Mouse (Mus musculus): Measurements from ENCODE around the gene Dusp14.

Dusp14 gene

GRCm38 (mm10) chr11:84016147-84016809 is 52.8 kb downstream of the Dusp14 start:
- DNase-seq: no peak

- no peak for DNase-seq
Observed at GRCm38 (mm10) chr11:84013105-84013504, 56.0 kb downstream of the Dusp14 start.

- DNase-seq: no peak
Observed at GRCm38 (mm10) chr11:84011576-84011975, 57.5 kb downstream of the Dusp14 start.

GRCm38 (mm10) chr11:84011050-84011449 is 58.0 kb downstream of the Dusp14 start:
- DNase-seq: no peak

- no peak for DNase-seq
Observed at GRCm38 (mm10) chr11:84010411-84010810, 58.6 kb downstream of the Dusp14 start.

- no peak for DNase-seq
Observed at GRCm38 (mm10) chr11:84009001-84009400, 60.1 kb downstream of the Dusp14 start.

GRCm38 (mm10) chr11:84003986-84004385 is 65.1 kb downstream of the Dusp14 start:
- no peak for DNase-seq

- DNase-seq: no peak
Observed at GRCm38 (mm10) chr11:84001257-84001656, 67.8 kb downstream of the Dusp14 start.

GRCm38 (mm10) chr11:83999411-83999915 is 69.6 kb downstream of the Dusp14 start:
- no peak for DNase-seq

GRCm38 (mm10) chr11:83998993-83999392 is 70.1 kb downstream of the Dusp14 start:
- no peak for DNase-seq

All from kidney, adult 8-10 months (tissue).